Mouse (Mus musculus) heart, embryonic 12.5 days (tissue): ENCODE data around the gene Olfr805. TPM values are rescaled to one million over a fixed set of nuclear protein-coding genes. Genes with fewer than 3 reads are reported as not detected.

Source experiments
- microRNA-seq: library from miRNA; unstranded; fragments of <30 nt; microRNA quantifications from one replicate; pipeline ENCODE4, GENCODE M21; 2017
- polyA plus RNA-seq: library from polyadenylated mRNA; unstranded; fragments of >200 nt; fragmentation: Nextera tagmentation; extraction: Ambion mirVana; gene quantifications from 2 replicates; pipeline ENCODE4 v1.2.1, GENCODE M21; 2016

The Olfr805 gene
- polyA plus RNA-seq, 1 experiment from 2014 or later: not detected

Small RNA genes lying within 50 kb of the gene (microRNA-seq; reads per million reads assigned to microRNA genes)
- not detected for gene Gm24485

Other genes with a start within 250 kb of the Olfr805 start
- not detected in 2 replicates for gene Olfr789, start 244.6 kb downstream of the Olfr805 start, polyA plus RNA-seq
- not detected in 2 replicates for gene Olfr790, start 230.9 kb downstream of the Olfr805 start, polyA plus RNA-seq
- not detected in 2 replicates for gene Olfr791, start 207.6 kb downstream of the Olfr805 start, polyA plus RNA-seq
- gene Olfr792, start 190.2 kb downstream of the Olfr805 start, polyA plus RNA-seq: not detected in 2 replicates
- gene Olfr794, start 161.7 kb downstream of the Olfr805 start, polyA plus RNA-seq: not detected in 2 replicates
- gene Olfr796, start 116.8 kb downstream of the Olfr805 start, polyA plus RNA-seq: not detected in 2 replicates
- not detected in 2 replicates for gene Olfr798, start 101.4 kb downstream of the Olfr805 start, polyA plus RNA-seq
- gene Olfr799, start 91.9 kb downstream of the Olfr805 start, polyA plus RNA-seq: not detected in 2 replicates
- not detected in 2 replicates for gene Olfr800, start 71.7 kb downstream of the Olfr805 start, polyA plus RNA-seq
- not detected in 2 replicates for gene Olfr801, start 55.5 kb downstream of the Olfr805 start, polyA plus RNA-seq
- gene Olfr802, start 41.2 kb downstream of the Olfr805 start, polyA plus RNA-seq: not detected in 2 replicates
- not detected in 2 replicates for gene Olfr803, start 35.1 kb downstream of the Olfr805 start, polyA plus RNA-seq
- gene Olfr804, start 26.2 kb downstream of the Olfr805 start, polyA plus RNA-seq: not detected in 2 replicates
- gene Olfr806, start 12.5 kb upstream of the Olfr805 start, polyA plus RNA-seq: not detected in 2 replicates
- not detected in 2 replicates for gene Olfr807, start 28.4 kb upstream of the Olfr805 start, polyA plus RNA-seq
- gene Olfr808, start 36.1 kb upstream of the Olfr805 start, polyA plus RNA-seq: not detected in 2 replicates
- not detected in 2 replicates for gene Olfr809, start 45.3 kb upstream of the Olfr805 start, polyA plus RNA-seq
- gene Olfr810, start 65.5 kb upstream of the Olfr805 start, polyA plus RNA-seq: not detected in 2 replicates
- not detected in 2 replicates for gene Olfr811, start 75.0 kb upstream of the Olfr805 start, polyA plus RNA-seq
- not detected in 2 replicates for gene Olfr812, start 116.7 kb upstream of the Olfr805 start, polyA plus RNA-seq
- gene Olfr813, start 126.0 kb upstream of the Olfr805 start, polyA plus RNA-seq: not detected in 2 replicates
- not detected in 2 replicates for gene Olfr814, start 150.5 kb upstream of the Olfr805 start, polyA plus RNA-seq
- gene Olfr815, start 176.5 kb upstream of the Olfr805 start, polyA plus RNA-seq: not detected in 2 replicates
- gene Olfr816, start 186.2 kb upstream of the Olfr805 start, polyA plus RNA-seq: not detected in 2 replicates
- not detected in 2 replicates for gene Olfr818, start 219.7 kb upstream of the Olfr805 start, polyA plus RNA-seq
- gene Olfr819, start 237.9 kb upstream of the Olfr805 start, polyA plus RNA-seq: not detected in 2 replicates
- not detected in 2 replicates for gene Olfr247, start 246.8 kb upstream of the Olfr805 start, polyA plus RNA-seq